Mouse (Mus musculus) common myeloid progenitor, adult 5-6 weeks (primary cell): ENCODE measurements at regions not wholly inside any gene's neighbourhood (a gene's known extent, or its start where the extent isn't known, plus 50 kb on each side); places are given as distances from the start of the nearest gene placed in this dataset.

Experiments used
- ATAC-seq: replicated peaks from 2 replicates; pipeline ENCODE4 v1.8.0; 2016; ENCODE audit warnings: low read depth, mild to moderate bottlenecking, moderate TSS enrichment, inconsistent platforms; ENCODE audit not compliant: poor library complexity, severe bottlenecking

GRCm38 (mm10) chr8:11973436-11973835 is 133.2 kb downstream of the Tex29 start:
- no peak for ATAC-seq

GRCm38 (mm10) chr8:11977121-11977520 is 136.8 kb downstream of the Tex29 start:
- ATAC-seq, result no peak

- ATAC-seq, result no peak
These were observed 138.8 kb downstream of the Tex29 start for GRCm38 (mm10) chr8:11979056-11979455.

DNA sequence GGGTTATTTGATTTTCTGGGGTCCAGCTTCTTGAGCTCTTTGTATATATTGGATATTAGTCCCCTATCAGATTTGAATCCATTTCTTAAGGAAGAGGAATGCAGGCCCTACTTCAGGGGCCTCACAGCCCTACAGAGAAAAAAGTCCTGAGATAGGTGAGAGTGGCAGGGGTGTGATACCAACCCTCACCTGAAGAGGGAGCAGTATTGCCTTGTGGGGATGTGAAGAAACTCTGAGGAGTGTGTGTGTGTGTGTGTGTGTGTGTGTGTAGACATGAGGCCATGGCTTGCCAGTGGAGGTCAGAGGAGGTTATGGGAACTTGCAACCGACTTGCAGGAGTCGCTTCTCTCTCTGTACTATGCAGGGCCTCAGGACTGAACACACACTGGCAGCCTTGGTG is 141.2 kb downstream of the Tex29 start:
- peak; percentile 66 for ATAC-seq

DNA sequence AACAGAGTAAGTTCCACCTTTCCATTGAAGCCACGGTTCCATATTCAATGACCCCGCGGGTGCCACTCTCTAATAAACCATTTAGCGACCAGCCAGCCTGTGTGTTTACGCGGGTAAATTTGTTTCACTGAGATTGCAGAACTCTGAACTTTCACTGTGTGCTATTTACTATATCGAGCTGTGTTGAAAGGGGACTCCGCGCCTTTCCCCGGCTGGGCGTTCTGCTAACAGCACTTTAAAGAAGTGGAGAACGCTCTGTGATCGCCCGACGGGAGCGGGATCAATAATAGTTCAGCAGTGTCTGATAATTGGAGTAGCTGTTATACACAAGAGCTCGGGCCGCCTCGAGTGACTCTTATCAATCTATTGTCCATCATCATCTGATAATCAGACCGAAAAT is 149.8 kb downstream of the Tex29 start:
- no peak for ATAC-seq

DNA sequence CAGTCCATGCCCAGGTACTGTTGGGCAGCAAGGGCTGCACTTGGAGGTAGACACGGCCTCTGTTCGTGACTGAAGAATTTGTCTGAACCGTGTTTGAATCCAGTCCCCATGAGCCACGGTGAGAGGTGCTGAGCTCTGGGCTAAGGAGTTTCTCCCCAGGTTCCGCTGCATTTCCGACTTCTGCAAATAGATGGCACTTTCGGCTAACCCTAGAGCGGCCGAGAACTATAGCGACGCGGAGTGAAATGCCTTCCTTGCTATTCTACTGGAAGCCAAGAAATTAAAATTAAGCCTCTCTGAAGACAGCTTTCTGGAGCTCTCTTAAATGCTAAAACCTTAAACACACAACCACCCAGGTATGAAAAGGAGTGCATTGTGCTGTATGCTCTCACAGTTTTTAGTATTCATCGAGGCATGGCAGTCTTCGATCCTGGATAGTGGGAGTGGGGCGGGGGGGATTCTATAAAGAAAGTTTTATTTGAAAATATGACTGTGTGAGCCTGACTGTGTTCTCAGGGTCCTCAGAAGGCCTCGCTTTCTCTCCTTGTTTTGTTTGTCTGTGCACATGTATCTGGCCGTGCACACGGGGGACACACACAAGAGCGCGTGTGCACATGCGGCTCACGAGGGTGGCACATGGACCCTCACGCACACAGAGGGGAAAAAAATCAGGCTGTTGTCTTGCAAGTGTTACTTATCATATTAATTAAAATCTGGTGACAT is 159.6 kb downstream of the Tex29 start:
- ATAC-seq, result peak; percentile 58; the same call in 1 of the 2 replicates

DNA sequence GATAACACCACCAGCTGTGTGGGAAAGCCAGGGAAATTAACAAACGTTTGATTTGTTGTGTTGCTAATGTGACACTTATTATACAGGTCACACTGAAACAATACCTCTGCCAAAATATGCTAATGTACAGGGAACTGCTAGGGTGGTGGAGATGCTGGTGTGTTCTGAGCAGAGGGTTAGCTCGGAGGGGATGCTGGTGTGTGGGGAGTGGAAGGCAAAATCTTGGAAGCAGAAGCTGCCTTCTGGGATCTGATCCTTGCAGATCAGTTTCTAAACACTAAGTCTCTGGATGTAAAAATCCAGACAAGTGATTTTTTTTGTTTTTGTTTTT is 160.2 kb downstream of the Tex29 start:
- ATAC-seq, result no peak

- no peak for ATAC-seq
These were observed 164.0 kb downstream of the Tex29 start for GRCm38 (mm10) chr8:12004241-12004640.

- no peak for ATAC-seq
These were observed 172.5 kb downstream of the Tex29 start for GRCm38 (mm10) chr8:12012769-12013168.

- no peak for ATAC-seq
These were observed 177.5 kb downstream of the Tex29 start for GRCm38 (mm10) chr8:12017750-12018149.

DNA sequence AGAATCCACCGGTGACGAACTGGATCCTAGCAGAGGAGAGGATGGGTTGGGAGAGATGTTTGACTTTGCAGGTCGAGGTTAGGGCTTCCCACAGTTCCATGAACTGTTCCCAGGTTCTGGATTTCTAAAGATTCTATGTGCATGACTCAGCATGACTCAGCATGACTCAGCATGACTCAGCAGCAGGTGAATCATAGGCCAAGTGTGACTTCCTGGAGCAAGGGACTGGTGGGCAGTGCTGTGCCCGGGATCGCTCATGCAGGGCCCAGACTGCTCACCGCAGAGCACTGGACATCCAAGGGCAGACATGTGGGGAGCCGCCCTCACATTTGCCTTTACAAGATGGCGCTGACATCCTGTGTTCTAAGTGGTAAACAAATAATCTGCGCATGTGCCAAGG is 179.0 kb downstream of the Tex29 start:
- no peak for ATAC-seq

- no peak for ATAC-seq
These were observed 183.6 kb downstream of the Tex29 start for GRCm38 (mm10) chr8:12023669-12024390.

DNA sequence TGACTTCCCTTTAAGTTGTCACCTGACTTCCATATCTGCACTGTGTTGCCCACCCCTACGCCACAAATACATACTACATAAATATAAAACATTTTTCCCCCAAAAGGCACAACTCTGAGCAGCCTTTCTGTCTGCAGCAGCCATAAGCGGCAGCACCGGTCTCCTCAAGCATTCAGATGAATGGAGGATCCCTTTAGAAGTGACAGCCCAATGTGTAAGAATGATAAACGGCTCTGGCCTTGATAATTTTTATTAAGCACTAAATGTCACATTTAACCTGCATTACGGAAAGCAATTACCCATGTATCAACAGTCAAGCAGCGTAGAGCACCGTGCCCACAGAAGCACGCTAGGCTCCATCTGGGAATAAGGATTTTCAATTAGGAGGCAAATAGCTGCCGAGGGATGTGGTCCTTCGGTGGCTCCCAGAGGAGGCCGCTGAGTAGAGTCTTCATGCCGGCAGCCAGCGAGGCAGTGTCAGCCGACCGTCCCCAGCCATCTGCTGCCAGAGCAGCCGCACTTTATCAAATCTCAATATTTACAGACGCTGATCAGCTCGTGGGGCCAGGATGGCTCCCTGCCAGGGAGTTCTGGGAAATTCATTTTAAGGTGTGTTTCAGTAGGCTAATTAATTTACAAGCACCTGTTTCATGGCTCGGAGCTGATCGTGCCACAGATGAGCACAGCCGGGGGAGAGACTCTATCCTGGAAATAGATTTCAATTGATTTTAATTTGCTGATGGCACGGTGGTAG is 190.3 kb downstream of the Tex29 start:
- ATAC-seq, result no peak

DNA sequence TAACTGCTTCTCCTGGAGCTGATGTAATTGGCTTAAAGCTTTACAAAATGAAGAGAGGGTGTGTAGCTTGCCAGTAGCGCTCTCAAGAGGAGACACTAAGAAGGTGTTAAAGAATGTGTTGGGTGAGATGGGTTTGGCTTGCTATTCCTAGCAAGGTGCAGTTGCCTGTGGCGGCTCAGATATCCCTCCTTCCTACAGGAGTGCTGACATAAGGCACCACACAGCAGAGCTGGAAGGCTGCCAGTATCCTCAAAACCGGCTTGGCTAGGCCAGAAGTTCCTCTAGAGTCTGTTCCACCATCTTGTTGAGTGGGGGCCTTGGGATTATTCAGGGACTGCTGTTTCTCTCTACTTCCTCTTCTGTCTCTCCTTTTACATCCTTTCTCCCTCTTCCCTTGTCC is 191.5 kb downstream of the Tex29 start:
- no peak for ATAC-seq

DNA sequence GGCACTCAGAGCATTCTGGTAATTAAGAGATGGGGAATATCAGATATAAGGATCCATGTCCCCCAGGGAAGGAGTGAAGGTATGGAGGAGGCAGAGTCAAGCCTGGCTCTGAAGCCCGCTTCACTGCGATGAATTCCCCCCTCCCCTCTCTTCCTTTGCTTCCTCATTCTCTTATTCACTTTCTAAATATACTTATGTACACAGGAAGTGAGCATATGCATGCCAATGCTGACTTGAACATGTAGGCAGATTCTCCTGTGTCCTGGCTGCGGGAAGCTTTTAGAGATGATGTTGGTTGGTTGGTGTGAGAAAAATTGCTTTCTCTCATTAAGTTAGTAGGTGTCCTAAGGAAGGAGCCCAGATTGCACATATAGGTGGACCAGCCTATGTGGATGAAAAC is 192.1 kb downstream of the Tex29 start:
- ATAC-seq, result 0 out of 2 replicates have a peak, but pooled peaks have one; percentile 32

GRCm38 (mm10) chr8:12036349-12036748 is 196.1 kb downstream of the Tex29 start:
- ATAC-seq, result no peak

DNA sequence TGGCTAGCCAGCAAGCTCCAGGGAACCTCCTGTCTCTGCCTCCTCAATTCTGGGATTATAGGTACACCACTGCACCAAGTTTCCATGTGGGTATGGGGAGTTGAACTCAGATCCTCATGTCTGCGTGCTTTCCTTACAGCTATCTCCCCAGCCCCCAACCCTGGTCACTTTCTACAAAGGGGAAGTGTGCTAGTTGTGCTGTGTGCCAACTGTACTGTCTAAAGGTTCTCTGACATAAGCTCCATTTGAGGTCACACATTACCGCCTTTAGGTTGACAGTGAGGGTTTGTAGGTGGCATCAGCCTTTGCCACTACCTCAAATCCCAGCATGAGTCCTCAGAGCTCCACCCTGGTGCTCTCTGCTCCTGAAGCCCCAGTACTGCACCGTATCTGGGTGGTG is 200.7 kb downstream of the Tex29 start:
- peak; percentile 45; the same call in 1 of the 2 replicates for ATAC-seq

DNA sequence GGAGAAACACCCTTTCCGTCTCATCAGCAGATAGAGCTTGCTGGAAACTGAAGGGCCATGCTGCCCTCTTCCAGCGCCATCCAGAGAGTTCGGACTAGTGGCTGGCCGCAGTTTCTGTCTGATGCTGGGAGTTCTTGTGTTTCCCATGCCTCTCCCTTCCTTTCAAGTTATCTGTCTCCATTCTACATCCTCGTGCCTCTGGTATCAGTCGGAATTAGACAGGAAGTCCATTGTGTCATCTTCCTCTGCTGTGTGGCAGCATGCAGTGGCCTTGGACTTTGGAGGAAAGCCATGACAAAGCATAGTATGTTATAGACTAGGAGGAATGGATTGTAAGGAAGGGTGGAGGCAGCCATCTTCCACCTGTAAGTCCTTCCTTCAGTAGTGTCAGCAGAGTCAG is 201.4 kb downstream of the Tex29 start:
- ATAC-seq, result no peak

DNA sequence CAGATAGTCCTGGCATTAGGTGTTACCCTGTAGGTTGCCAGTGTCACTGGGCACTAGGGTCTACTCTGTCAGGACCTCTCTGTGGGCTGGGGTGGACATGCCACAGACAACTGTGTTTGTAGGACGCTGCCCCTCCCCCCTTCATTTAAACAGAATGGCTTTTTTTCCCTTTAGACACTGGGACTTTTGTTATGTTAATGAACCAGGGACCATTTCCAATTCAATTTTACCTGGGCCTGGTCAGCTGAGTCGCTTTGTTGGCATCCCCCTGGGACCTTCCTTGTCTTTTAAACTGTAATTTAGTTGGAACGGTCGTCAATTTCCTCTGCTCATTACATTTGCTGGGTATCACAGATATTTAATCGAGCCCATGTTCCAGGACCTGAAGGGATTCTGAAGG is 210.6 kb downstream of the Tex29 start:
- no peak for ATAC-seq

GRCm38 (mm10) chr8:12051357-12051756 is 211.1 kb downstream of the Tex29 start:
- no peak for ATAC-seq

GRCm38 (mm10) chr8:12055931-12056330 is 215.7 kb downstream of the Tex29 start:
- no peak for ATAC-seq
